Mouse (Mus musculus): ENCODE data around the gene Parm1. TPM values are rescaled to one million over a fixed set of nuclear protein-coding genes. Genes with fewer than 3 reads are reported as not detected.

The Parm1 gene
- polyA plus RNA-seq, 1 experiment from 2014 or later = 6.2 TPM

GRCm38 (mm10) chr5:91518946-91519345 lies 1.5 kb downstream of the Parm1 start:
- Histone ChIP-seq H3K4me1 (peaks cover 21% of the 10 kb centered on the region), H3K36me3 (replicated peaks) (no peaks in the 10 kb centered on the region), H3K9ac (no peak overlapping the region), H3K4me3 (peak overlapping the region; percentile 51), H3K9me3 (no peaks in the 10 kb centered on the region), H3K4me2 (peak overlapping the region; percentile 94), H3K27ac (no peak overlapping the region), H3K27me3 (replicated peaks) (0 out of 2 replicates have a peak, but pooled peaks cover 2% of the 10 kb centered on the region)
- ATAC-seq (replicated peaks) = no peak
- 30% methylated on average over 7 of the region's 7 CpGs for WGBS

DNA sequence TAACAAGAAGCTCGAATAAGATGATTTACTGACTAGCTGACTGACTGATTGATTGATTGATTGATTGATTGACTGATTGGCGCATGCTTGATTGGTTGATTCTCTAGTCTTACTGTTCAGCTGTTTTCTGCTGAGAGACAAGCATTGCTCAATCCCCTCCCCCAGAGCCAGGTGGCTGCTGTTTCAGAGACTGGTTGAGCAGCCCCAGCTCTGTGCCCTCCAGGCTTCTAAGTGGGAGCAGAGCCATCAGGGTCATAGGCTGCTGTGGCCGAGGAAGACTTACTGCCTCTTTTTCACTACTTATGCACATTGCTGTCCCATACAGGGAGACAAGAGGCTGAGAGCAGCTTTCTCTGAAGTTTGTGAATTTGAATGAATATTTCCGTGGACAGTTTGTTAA lies 2.1 kb downstream of the Parm1 start:
- H3K4me3 ChIP-seq = peak overlapping the region; percentile 0; the same call in 1 of the 2 replicates
- no peak overlapping the region for H3K27ac ChIP-seq
- no peak for ATAC-seq (replicated peaks)
- H3K9ac ChIP-seq = no peak overlapping the region; the same call in 1 of the 2 replicates
- no peaks in the 10 kb centered on the region for H3K36me3 ChIP-seq (replicated peaks)
- 55% methylated on average over 4 of the region's 4 CpGs for WGBS
- 0 out of 2 replicates have a peak, but pooled peaks cover 2% of the 10 kb centered on the region for H3K27me3 ChIP-seq (replicated peaks)
- peaks cover 21% of the 10 kb centered on the region for H3K4me1 ChIP-seq
- H3K4me2 ChIP-seq = peak overlapping the region; percentile 94
- no peaks in the 10 kb centered on the region for H3K9me3 ChIP-seq

GRCm38 (mm10) chr5:91532748-91533496 lies 15.5 kb downstream of the Parm1 start:
- ATAC-seq (replicated peaks) = no peak
- Histone ChIP-seq H3K9ac (no peak overlapping the region), H3K36me3 (replicated peaks) (no peaks in the 10 kb centered on the region), H3K4me1 (no peaks in the 10 kb centered on the region), H3K9me3 (no peaks in the 10 kb centered on the region), H3K4me3 (no peak overlapping the region), H3K4me2 (no peak overlapping the region), H3K27me3 (replicated peaks) (no peaks in the 10 kb centered on the region), H3K27ac (no peak overlapping the region)
- WGBS = 84% methylated on average over 10 of the region's 10 CpGs

GRCm38 (mm10) chr5:91559071-91559610 lies 41.7 kb downstream of the Parm1 start:
- Histone ChIP-seq H3K36me3 (replicated peaks) (no peaks in the 10 kb centered on the region), H3K27ac (no peak overlapping the region)
- 0 out of 2 replicates have a peak, but pooled peaks have one; percentile 60 for ATAC-seq (replicated peaks)

GRCm38 (mm10) chr5:91559711-91560110 lies 42.3 kb downstream of the Parm1 start:
- H3K4me3 ChIP-seq = no peak overlapping the region
- no peak overlapping the region for H3K27ac ChIP-seq
- no peaks in the 10 kb centered on the region for H3K4me1 ChIP-seq
- WGBS = 77% methylated on average over 2 of the region's 2 CpGs
- no peak overlapping the region for H3K4me2 ChIP-seq
- H3K9me3 ChIP-seq = no peaks in the 10 kb centered on the region
- H3K27me3 ChIP-seq (replicated peaks) = no peaks in the 10 kb centered on the region
- no peak overlapping the region for H3K9ac ChIP-seq
- no peak for ATAC-seq (replicated peaks)
- no peaks in the 10 kb centered on the region for H3K36me3 ChIP-seq (replicated peaks)

More at GRCm38 (mm10) chr5:91559071-91559610, 41.7 kb downstream of the Parm1 start:
- H3K4me2 ChIP-seq = no peak overlapping the region
- 80% methylated on average over 7 of the region's 7 CpGs for WGBS
- H3K9me3 ChIP-seq = no peaks in the 10 kb centered on the region
- H3K9ac ChIP-seq = no peak overlapping the region
- H3K4me1 ChIP-seq = no peaks in the 10 kb centered on the region
- no peaks in the 10 kb centered on the region for H3K27me3 ChIP-seq (replicated peaks)
- H3K4me3 ChIP-seq = no peak overlapping the region

DNA sequence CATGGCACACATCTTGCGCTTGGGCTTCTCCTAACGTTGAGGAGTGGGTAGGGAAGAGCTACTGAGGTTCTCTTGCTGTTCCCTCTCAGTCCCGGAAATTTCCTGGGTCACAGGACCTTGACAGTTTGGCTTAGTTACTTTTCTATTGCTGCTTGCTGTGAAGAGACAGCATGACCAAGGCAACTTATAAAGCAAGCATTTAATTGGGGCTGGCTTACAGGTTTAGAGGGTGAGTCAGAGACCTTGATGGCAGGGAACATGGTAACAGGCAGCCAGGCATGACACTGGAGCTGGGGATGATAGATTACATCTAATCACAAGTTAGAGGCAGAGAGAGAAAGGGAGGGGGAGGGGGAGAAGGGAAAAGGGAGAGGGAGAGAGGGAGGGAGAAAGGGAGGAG lies 44.0 kb downstream of the Parm1 start:
- 83% methylated on average over 3 of the region's 3 CpGs for WGBS
- H3K36me3 ChIP-seq (replicated peaks) = no peaks in the 10 kb centered on the region
- no peak overlapping the region for H3K9ac ChIP-seq
- no peaks in the 10 kb centered on the region for H3K27me3 ChIP-seq (replicated peaks)
- H3K4me1 ChIP-seq = no peaks in the 10 kb centered on the region
- H3K27ac ChIP-seq = no peak overlapping the region
- no peak for ATAC-seq (replicated peaks)
- no peaks in the 10 kb centered on the region for H3K9me3 ChIP-seq
- no peak overlapping the region for H3K4me2 ChIP-seq
- no peak overlapping the region for H3K4me3 ChIP-seq

GRCm38 (mm10) chr5:91562486-91562885 lies 45.1 kb downstream of the Parm1 start:
- no peak overlapping the region for H3K9ac ChIP-seq
- no peak overlapping the region for H3K4me2 ChIP-seq
- H3K36me3 ChIP-seq (replicated peaks) = no peaks in the 10 kb centered on the region
- no peaks in the 10 kb centered on the region for H3K27me3 ChIP-seq (replicated peaks)
- no peaks in the 10 kb centered on the region for H3K4me1 ChIP-seq
- ATAC-seq (replicated peaks) = no peak
- H3K27ac ChIP-seq = no peak overlapping the region
- no peaks in the 10 kb centered on the region for H3K9me3 ChIP-seq
- 80% methylated on average over 7 of the region's 7 CpGs for WGBS
- no peak overlapping the region for H3K4me3 ChIP-seq

DNA sequence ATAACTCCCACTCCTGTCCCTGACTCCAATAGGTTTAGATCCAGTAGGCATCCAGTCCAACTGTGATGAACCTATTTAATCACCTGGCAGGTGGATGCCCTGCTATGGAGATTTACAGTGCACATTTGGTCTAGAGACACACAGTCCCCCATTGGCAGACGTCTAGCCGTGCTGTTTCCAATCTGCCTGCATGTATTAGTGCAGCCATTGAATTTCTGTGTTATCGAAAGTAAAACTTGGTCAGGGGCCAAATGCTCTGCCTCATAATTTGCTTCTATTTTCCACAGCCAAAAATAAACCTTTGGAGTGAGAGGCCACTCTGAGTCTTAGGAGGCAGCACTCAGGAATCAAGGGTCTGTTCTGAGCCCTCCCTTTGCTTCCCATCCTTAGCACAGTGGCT lies 46.6 kb downstream of the Parm1 start:
- Histone ChIP-seq H3K9me3 (no peaks in the 10 kb centered on the region), H3K4me3 (no peak overlapping the region), H3K36me3 (replicated peaks) (no peaks in the 10 kb centered on the region), H3K4me2 (no peak overlapping the region), H3K27me3 (replicated peaks) (no peaks in the 10 kb centered on the region), H3K4me1 (no peaks in the 10 kb centered on the region), H3K27ac (no peak overlapping the region), H3K9ac (no peak overlapping the region)
- WGBS = 76% methylated on average over 3 of the region's 3 CpGs
- ATAC-seq (replicated peaks) = no peak

- Histone ChIP-seq H3K9me3 (no peaks in the 10 kb centered on the region), H3K4me3 (no peak overlapping the region), H3K4me1 (no peaks in the 10 kb centered on the region), H3K4me2 (no peak overlapping the region), H3K9ac (no peak overlapping the region), H3K27ac (no peak overlapping the region), H3K27me3 (replicated peaks) (no peaks in the 10 kb centered on the region), H3K36me3 (replicated peaks) (no peaks in the 10 kb centered on the region)
- 96% methylated on average over 3 of the region's 3 CpGs for whole genome bisulfite sequencing
- ATAC-seq (replicated peaks) = no peak
Observed at GRCm38 (mm10) chr5:91565458-91565857, 48.0 kb downstream of the Parm1 start.

GRCm38 (mm10) chr5:91566591-91566990 lies 49.2 kb downstream of the Parm1 start:
- no peaks in the 10 kb centered on the region for H3K9me3 ChIP-seq
- no peak overlapping the region for H3K27ac ChIP-seq
- no peak overlapping the region for H3K4me3 ChIP-seq
- H3K9ac ChIP-seq = no peak overlapping the region
- H3K4me2 ChIP-seq = no peak overlapping the region
- WGBS = 80% methylated on average over 3 of the region's 3 CpGs
- no peaks in the 10 kb centered on the region for H3K4me1 ChIP-seq
- no peaks in the 10 kb centered on the region for H3K27me3 ChIP-seq (replicated peaks)
- no peak for ATAC-seq (replicated peaks)
- H3K36me3 ChIP-seq (replicated peaks) = no peaks in the 10 kb centered on the region

- H3K4me1 ChIP-seq = no peaks in the 10 kb centered on the region
- H3K27ac ChIP-seq = no peak overlapping the region
- ATAC-seq (replicated peaks) = no peak
- no peak overlapping the region for H3K4me3 ChIP-seq
- no peak overlapping the region for H3K4me2 ChIP-seq
- 54% methylated on average over 2 of the region's 2 CpGs for WGBS
- no peaks in the 10 kb centered on the region for H3K9me3 ChIP-seq
- no peaks in the 10 kb centered on the region for H3K27me3 ChIP-seq (replicated peaks)
- no peaks in the 10 kb centered on the region for H3K36me3 ChIP-seq (replicated peaks)
- no peak overlapping the region for H3K9ac ChIP-seq
Observed at GRCm38 (mm10) chr5:91574211-91574610, 56.8 kb downstream of the Parm1 start.

- no peak for ATAC-seq (replicated peaks)
- no peak overlapping the region for H3K4me3 ChIP-seq
- WGBS = 86% methylated on average over 7 of the region's 7 CpGs
- H3K9me3 ChIP-seq = no peaks in the 10 kb centered on the region
- no peak overlapping the region for H3K9ac ChIP-seq
- no peak overlapping the region for H3K4me2 ChIP-seq
- H3K4me1 ChIP-seq = no peaks in the 10 kb centered on the region
- no peak overlapping the region for H3K27ac ChIP-seq
- no peaks in the 10 kb centered on the region for H3K36me3 ChIP-seq (replicated peaks)
- H3K27me3 ChIP-seq (replicated peaks) = no peaks in the 10 kb centered on the region
Observed at GRCm38 (mm10) chr5:91578924-91579323, 61.5 kb downstream of the Parm1 start.

- Histone ChIP-seq H3K36me3 (replicated peaks) (no peaks in the 10 kb centered on the region), H3K27me3 (replicated peaks) (no peaks in the 10 kb centered on the region), H3K9me3 (no peaks in the 10 kb centered on the region), H3K27ac (no peak overlapping the region), H3K4me1 (no peaks in the 10 kb centered on the region), H3K4me2 (no peak overlapping the region), H3K4me3 (no peak overlapping the region), H3K9ac (no peak overlapping the region)
- 94% methylated on average over 4 of the region's 4 CpGs for WGBS
- ATAC-seq (replicated peaks) = no peak
Observed at GRCm38 (mm10) chr5:91581799-91582198, 64.4 kb downstream of the Parm1 start.

Measured in midbrain, embryonic 15.5 days (tissue).